Mouse (Mus musculus) small intestine, adult 2 months (tissue): ENCODE data around the gene Atp8a2.

Source experiments
- CTCF ChIP-seq: fragments of 200-500 bp; IDR thresholded peaks from 2 replicates; pipeline ENCODE4 v1.5.1; 2012; ENCODE audit warnings: low read depth, mild to moderate bottlenecking, control low read depth, inconsistent platforms, low read length, moderate library complexity, mixed read lengths; ENCODE audit not compliant: insufficient replicate concordance, insufficient read length; ENCODE audit errors: extremely low read depth
- POLR2A ChIP-seq: fragments of 200-500 bp; IDR thresholded peaks from 2 replicates; pipeline ENCODE4 v1.6.1; 2012; ENCODE audit warnings: low read depth, mild to moderate bottlenecking, control low read depth, inconsistent platforms, low read length, moderate library complexity

DNA sequence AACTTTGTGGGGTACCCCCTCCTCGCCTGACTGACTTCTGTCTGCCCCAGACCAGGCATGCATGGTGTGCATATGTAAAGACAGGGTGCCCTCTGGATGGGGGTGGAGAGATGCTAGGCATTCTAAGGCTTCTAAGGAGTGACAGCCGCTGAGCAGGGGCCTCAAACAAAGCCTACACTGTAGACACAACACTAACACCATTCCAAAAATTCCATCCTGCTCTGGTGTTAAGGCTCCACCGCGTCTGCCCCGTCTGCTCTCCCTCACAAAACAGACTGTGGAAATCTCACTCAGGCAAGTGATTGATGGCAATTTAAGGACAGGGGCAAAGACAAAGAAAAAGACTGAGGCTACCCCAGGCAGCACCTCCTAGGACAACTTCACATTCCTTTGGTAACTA, 247.0 kb downstream of the Atp8a2 start:
- TF ChIP-seq CTCF: no peak
- TF ChIP-seq POLR2A: no peak
